Mouse (Mus musculus) telencephalon, adult 2 months (tissue): Measurements from ENCODE around the gene Mrps21.
"Not testable (repeated sequence)": the region's sequence is repeated elsewhere in the genome, so short reads cannot be mapped to it uniquely, and the experiment has no call there.

ENCODE experiments used
- DNase-seq: peaks from one replicate; pipeline ENCODE4 v3.0.0-alpha.2; 2011; ENCODE audit warnings: low read depth, low spot score

Mrps21 gene

GRCm38 (mm10) chr3:95892066-95893052 is 21.0 kb upstream of the Mrps21 start:
- DNase-seq: no peak

GRCm38 (mm10) chr3:95891211-95892065 is 20.1 kb upstream of the Mrps21 start, which contains the start of gene BC028528:
BC028528 (minus strand) TSS chr3:95892005.
- no peak for DNase-seq

- DNase-seq: no peak
Measured at GRCm38 (mm10) chr3:95889664-95890063, 18.3 kb upstream of the Mrps21 start.

GRCm38 (mm10) chr3:95887596-95887995 is 16.3 kb upstream of the Mrps21 start:
- DNase-seq: no peak

GRCm38 (mm10) chr3:95884400-95884799 is 13.1 kb upstream of the Mrps21 start:
- DNase-seq: no peak

GRCm38 (mm10) chr3:95882816-95883425 is 11.6 kb upstream of the Mrps21 start:
- no peak for DNase-seq

GRCm38 (mm10) chr3:95881979-95882815 is 10.9 kb upstream of the Mrps21 start, which contains the start of gene Ciart:
Ciart (minus strand) TSS chr3:95882251.
- peak; percentile 99 for DNase-seq

GRCm38 (mm10) chr3:95879063-95879462 is 7.7 kb upstream of the Mrps21 start:
- DNase-seq: no peak

GRCm38 (mm10) chr3:95872048-95872447 is 729 bp upstream of the Mrps21 start:
- DNase-seq: no peak

GRCm38 (mm10) chr3:95870976-95871375 is 343 bp downstream of the Mrps21 start:
- DNase-seq: no peak

- no peak for DNase-seq
Measured at GRCm38 (mm10) chr3:95867408-95867807, 3.9 kb downstream of the Mrps21 start.

- DNase-seq: no peak
Measured at GRCm38 (mm10) chr3:95866071-95866470, 5.2 kb downstream of the Mrps21 start.

GRCm38 (mm10) chr3:95865571-95865970 is 5.7 kb downstream of the Mrps21 start:
- no peak for DNase-seq

GRCm38 (mm10) chr3:95865050-95865449 is 6.3 kb downstream of the Mrps21 start:
- DNase-seq: peak; percentile 94

- DNase-seq: no peak
Measured at GRCm38 (mm10) chr3:95863578-95863977, 7.7 kb downstream of the Mrps21 start.

GRCm38 (mm10) chr3:95861796-95862195 is 9.5 kb downstream of the Mrps21 start:
- no peak for DNase-seq

GRCm38 (mm10) chr3:95861216-95861615 is 10.1 kb downstream of the Mrps21 start:
- DNase-seq: no peak

GRCm38 (mm10) chr3:95860323-95860722 is 11.0 kb downstream of the Mrps21 start:
- no peak for DNase-seq

- DNase-seq: not testable (repeated sequence)
Measured at GRCm38 (mm10) chr3:95858278-95858677, 13.0 kb downstream of the Mrps21 start.

- not testable (repeated sequence) for DNase-seq
Measured at GRCm38 (mm10) chr3:95857050-95857449, 14.3 kb downstream of the Mrps21 start.

GRCm38 (mm10) chr3:95856115-95856514 is 15.2 kb downstream of the Mrps21 start:
- no peak for DNase-seq
